Mouse (Mus musculus) C2C12 (cell line): Measurements from ENCODE around the gene Fam228b.

Source experiments
- CEBPB ChIP-seq: IDR thresholded peaks from one replicate; pipeline ENCODE4 v1.6.1; 2011; ENCODE audit warnings: low read depth, mild to moderate bottlenecking, control low read depth, moderate library complexity
- CTCF ChIP-seq: IDR thresholded peaks from one replicate; pipeline ENCODE4 v1.5.1; 2011; ENCODE audit not compliant: control insufficient read depth, insufficient read depth, insufficient read length
- MAX ChIP-seq: IDR thresholded peaks from one replicate; pipeline ENCODE4 v1.6.1; 2011; ENCODE audit warnings: mild to moderate bottlenecking, control low read depth
- MYOG ChIP-seq: IDR thresholded peaks from one replicate; pipeline ENCODE4 v1.6.1; 2011; ENCODE audit not compliant: control insufficient read depth, insufficient read length; ENCODE audit errors: extremely low read depth
- USF1 ChIP-seq: IDR thresholded peaks from one replicate; pipeline ENCODE4 v1.6.1; 2011; ENCODE audit warnings: low read depth, mild to moderate bottlenecking, control low read depth, moderate library complexity

GRCm38 (mm10) chr12:4715606-4716005, 53.5 kb downstream of the Fam228b start:
- no peak for TF ChIP-seq MAX
- no peak for TF ChIP-seq CEBPB
- TF ChIP-seq MYOG = no peak
- no peak for TF ChIP-seq CTCF
- TF ChIP-seq USF1 = no peak
